Mouse (Mus musculus): ENCODE data around the gene Cyp51. TPM values are rescaled to one million over a fixed set of nuclear protein-coding genes. Genes with fewer than 3 reads are reported as not detected.
"Not testable (repeated sequence)": the region's sequence is repeated elsewhere in the genome, so short reads cannot be mapped to it uniquely, and the experiment has no call there.

The Cyp51 gene
- 1 to 10 TPM; 1.9 to 2.4 TPM for total RNA-seq (2021)
- long read RNA-seq, experiment 1, partial matches to known transcripts: 0 of 4 reads
- long read RNA-seq, experiment 1, other reads (novel, unspliced or antisense): 0 of 4 reads
- long read RNA-seq, experiment 2, partial matches to known transcripts: 0 of 3 reads
- long read RNA-seq, experiment 2, other reads (novel, unspliced or antisense): 0 of 3 reads

DNA sequence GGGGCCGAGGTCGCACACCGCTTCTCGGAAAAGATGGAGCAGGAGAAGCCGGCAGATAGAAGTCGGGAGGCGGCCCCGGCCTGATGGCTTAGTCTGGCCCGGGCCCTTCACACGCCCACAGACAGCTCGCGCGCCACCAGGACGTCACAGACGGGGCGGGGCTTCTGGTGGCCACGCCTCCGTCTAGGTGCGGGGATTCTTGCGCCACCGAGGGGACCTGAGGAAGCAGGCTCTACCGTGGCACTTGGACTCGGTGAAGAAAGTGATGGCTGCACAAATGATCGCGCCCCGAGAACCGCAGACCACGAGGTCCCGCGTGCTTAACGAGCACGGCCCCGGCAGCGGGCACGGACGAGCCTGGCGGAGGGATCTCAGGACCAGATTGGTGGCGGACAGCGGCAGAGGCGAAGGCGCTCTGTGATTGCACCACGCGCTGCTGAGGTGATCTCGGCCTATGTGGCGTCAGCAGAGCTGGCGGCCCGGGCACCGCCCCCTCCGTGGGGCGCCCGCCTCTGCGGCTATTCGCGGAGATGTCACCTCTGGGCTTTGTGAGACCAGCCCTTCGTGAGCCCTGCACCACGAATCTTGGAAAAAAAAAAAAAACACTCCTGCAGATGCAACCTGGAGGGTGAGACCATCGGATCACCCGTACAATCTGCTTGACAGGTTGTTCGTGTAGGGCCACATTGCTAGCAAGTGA is at the start of gene Cyp51:
TSS of gene Cyp51 (minus strand) at position 406 of the 700 bp plus-strand sequence.
- peak; percentile 79 to 82 for DNase-seq
- intact Hi-C loops (cut with DNase I): loop anchor here (10.0 kb wide), 1 partner anchor 90 kb away; the partner anchor contains the start of gene Mterf1b

DNA sequence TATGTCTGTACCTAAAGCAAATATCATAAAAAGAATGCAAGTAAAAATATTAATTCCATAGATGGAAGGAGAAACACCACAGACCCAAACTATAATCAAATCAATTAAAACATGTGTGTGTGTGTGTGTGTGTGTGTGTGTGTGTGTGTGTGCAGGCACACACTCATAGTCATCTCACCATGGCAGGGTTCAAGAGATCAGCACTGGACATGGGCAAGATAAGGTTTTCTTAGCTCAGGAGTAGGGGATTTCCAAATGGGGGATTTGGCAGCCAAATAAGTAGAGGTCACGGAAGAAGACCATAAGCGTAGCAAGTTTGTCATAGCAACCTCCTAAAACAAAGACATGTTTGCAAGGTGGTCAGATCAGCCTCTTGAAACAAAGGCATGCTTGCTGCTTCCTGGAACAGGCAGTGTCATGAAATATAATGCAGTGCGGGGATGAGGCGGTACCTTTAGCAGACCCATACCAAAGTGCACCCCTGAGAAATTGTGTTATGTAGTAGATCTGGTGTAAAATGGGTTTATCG is 8.1 kb upstream of the Cyp51 start:
- intact Hi-C loops (cut with DNase I): no loop called here
- no peak for DNase-seq

DNA sequence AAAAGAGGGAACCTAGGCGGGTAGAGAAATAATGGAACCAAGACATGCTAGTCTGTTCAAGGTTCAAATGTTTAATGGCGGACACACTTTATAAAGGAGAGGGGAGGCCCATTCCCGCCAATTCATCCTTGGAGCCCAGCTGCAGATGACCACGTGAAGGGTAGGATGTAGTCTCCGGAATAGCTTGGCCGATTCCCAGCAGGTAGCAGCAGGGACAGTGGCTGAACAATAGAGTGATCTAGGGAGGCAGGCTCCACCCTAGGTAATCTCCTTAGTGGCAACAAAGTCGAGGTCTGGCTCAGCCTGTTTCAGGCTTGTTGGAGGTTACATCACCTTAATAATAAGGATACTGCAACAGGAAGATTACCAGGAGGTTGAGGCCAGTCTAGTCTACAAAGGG is 2.5 kb upstream of the Cyp51 start:
- DNase-seq: not testable (repeated sequence)
- intact Hi-C loops (cut with DNase I): loop anchor here (10.0 kb wide), 1 partner anchor 88 kb away; the partner anchor contains the start of gene Mterf1b

DNA sequence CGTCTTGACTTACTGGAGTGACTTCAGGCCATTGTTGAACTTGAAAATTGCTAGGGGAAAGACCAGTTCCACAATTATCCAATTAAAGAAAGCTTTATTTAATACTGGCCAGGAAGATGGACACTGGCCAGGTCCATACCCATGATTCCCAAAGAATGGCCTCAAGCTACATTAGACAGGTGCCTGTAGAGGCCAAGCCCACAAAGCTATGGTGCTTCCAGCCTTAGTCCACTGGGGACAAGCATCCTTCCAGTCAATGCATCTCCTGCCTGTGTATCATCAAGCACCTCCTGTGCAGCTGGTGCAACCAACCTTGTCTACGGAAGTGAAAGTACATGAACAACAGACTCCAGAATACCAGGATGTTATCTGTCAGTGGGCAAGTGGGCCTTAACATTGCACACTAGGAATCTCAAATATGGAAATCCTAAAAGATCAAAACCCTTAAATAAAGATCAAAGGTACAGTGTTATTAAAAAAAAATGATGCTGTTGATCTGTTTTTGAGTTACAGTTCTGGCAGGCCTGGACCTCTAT is 1.2 kb upstream of the Cyp51 start:
- intact Hi-C loops (cut with DNase I): loop anchor here (10.0 kb wide), 1 partner anchor 89 kb away; the partner anchor contains the start of gene Mterf1b

DNA sequence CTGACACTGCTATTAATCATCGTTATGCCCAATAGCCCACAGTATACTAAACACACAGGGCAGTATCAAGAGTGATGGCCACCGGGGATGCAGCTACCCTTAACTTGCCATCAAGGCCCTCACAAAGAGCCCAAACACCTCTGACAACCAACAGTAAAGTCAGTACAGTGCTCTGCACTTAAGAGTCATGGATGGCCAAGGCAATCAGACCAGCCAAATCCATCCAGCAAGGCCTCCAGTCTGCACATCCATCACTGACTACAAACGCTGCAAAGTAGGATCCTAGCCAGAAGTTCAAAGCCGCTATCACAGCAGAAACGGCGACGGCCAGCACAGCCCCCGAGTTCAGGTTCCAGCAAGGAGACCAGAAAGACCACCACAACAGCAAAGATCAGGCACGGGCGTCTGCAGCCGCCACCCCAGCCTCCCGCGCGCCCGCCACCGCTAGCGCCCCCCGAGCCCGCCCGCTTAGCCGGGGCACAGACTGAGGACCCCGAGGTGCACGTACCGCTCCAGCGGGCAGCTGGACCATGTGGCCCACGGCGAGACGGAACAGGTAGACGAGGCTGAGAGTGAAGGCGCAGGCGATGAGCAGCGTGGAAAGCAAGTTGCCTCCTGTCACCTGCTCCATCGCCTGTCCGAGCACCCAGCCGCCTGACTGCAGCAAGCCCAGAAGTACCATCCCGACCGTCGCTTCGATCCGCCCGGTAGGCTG is 763 bp downstream of the Cyp51 start:
- no peak for DNase-seq
- intact Hi-C loops (cut with DNase I): loop anchor here (10.0 kb wide), 1 partner anchor 91 kb away; the partner anchor contains the start of gene Mterf1b

More for the DNA sequence above, 1.2 kb upstream of the Cyp51 start:
- no peak for DNase-seq

DNA sequence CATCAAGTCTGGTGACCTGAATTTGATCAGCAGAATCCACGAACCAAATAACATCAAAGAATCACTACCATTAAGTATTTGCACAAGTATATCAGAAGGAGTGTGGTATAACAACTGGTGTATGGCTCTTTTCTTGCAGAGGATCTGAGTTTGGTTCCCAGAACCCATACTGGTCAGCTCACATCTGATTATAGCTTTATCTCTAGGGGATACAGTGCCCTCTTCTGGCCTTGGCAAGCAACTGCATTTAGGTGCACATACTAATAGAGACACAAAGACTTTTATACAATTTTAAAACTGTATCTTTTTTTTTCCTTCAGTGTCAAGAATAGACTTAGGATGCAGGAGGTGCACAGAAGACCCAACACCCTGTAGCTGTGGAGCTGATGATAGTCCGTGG is 2.8 kb downstream of the Cyp51 start:
- no peak for DNase-seq
- intact Hi-C loops (cut with DNase I): loop anchor here (10.0 kb wide), 1 partner anchor 93 kb away; the partner anchor contains the start of gene Mterf1b

DNA sequence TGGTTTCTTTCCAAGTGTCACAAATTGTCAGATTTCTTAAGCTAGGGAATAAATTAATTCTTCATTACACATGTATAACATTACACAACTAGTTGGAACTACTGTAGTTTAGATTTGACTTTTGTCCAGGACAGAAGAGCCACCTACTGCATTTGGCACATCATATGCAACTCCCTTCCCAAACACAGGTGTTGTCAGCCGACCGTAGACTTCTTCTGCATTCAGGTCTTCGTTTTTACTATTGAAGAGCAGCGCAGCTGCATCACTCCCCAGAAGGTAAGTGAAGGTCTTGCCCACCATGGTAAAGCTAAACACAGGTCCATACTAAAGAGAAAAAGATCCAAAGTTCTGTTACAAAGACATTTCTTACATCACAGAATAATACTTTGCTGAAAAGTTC is 3.5 kb downstream of the Cyp51 start:
- intact Hi-C loops (cut with DNase I): loop anchor here (10.0 kb wide), 1 partner anchor 94 kb away; the partner anchor contains the start of gene Mterf1b
- no peak for DNase-seq

DNA sequence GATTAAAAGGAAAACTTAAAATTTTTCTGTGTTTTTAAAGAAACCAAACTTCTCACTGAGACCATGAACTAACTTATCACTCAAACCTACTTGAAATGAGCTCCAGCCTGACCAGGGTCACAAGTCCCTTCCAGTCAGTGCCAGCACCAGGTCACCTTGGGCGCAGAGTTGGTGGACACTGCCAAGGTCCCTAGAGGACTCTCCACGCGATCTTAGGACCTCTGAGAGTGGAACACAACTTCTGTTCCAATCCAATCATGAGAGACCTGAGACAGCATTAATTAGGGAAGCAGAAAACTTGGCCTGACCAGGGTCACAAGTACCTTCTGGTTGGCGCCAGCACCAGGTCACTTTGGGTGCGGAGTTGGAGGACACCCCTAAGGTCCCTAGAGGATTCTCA is 10.1 kb downstream of the Cyp51 start:
- intact Hi-C loops (cut with DNase I): no loop called here
- DNase-seq: no peak

DNA sequence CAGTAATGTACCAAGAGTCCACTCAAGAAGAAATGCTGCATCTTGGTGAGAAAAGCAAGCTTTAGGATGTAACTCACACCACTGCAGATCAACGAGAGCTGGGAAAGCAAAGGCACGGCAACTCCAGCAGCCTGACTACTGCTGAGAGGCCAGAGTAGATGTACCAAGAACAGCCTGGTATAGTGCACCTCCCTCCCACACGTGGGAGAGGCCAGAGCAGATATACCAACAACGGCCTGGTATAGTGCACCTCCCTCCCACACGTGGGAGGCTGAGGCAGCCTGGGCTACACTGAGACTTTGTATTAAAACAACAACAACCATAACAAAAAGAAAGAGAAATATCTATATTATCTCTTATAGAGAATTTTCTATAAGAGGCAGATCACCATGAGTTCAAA is 16.4 kb downstream of the Cyp51 start:
- intact Hi-C loops (cut with DNase I): no loop called here

DNA sequence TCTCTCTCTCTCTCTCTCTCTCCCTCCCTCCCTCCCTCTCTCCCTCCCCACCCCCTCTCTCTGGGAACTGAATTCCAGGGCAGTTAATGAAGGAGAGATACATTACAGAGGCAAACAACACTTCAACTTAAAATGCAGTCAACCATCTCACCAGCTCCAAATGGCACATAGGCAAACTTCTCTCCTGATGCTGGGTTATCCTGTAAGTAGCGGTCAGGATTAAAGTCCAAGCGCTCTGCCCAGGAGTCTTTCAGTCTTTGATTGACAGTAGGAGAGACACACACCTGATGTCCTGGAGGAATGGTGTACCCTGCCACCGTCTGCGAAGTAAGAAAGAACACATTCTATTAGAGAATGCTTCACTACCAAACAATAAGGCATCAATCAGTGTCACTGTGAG is 18.2 kb downstream of the Cyp51 start:
- DNase-seq: no peak
- intact Hi-C loops (cut with DNase I): no loop called here

More for the DNA sequence above, 16.4 kb downstream of the Cyp51 start:
- DNase-seq: no peak

DNA sequence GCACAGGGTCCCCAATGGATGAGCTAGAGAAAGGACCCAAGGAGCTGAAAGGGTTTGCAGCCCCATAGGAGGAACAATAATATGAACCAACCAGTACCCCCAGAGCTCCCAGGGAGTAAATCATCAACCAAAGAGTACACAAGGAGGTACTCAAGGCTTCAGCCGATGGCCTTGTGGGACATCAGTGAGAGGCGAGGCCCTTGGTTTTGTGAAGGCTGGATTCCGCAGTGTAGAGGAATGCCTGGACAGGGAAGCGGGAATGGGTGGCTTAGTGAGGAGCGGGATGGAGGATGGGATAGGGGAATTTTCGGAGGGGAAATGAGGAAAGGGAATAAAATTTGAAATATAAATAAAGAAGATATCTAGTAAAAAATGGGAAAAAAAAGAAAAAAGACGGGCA is 19.6 kb downstream of the Cyp51 start:
- no peak for DNase-seq
- intact Hi-C loops (cut with DNase I): no loop called here

DNA sequence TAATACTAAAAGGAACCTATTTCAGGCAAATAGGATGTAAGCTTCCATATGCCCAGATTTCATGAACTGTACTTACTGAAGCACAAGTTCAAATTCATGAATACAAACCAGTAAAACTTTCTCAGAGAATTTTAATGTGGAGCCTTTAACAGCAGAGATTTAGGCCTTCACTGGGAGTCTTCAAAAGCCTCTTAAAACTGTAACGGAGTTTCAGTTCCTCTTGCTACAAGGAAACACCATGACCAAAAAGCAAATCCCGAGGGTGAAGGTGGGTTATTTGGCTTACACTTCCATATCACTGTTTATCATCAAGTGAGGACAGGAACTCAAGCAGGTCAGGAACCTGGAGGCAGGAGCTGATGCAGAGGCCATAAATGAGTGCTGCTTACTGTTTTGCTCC is 23.0 kb downstream of the Cyp51 start:
- intact Hi-C loops (cut with DNase I): no loop called here

DNA sequence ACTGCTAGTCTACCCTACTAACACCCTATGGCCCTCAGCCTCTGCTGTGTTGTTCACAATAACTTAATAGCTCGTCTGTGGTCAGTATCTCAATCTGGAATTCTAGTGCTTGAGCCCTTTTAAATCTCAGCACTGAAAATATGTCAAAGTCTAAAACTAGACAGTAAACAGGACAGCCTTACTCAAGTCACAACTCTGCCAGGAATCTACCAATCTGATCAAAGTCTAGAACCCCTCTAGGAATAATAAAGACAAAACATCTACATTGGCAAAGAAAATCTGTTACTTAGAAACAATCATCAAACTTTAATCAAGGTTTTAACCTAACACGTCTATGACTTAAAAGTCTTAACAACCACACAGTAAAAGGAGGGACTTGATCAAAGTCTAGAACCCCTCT is 23.7 kb downstream of the Cyp51 start:
- intact Hi-C loops (cut with DNase I): no loop called here
- DNase-seq: no peak

More for the DNA sequence above, 23.0 kb downstream of the Cyp51 start:
- no peak for DNase-seq

DNA sequence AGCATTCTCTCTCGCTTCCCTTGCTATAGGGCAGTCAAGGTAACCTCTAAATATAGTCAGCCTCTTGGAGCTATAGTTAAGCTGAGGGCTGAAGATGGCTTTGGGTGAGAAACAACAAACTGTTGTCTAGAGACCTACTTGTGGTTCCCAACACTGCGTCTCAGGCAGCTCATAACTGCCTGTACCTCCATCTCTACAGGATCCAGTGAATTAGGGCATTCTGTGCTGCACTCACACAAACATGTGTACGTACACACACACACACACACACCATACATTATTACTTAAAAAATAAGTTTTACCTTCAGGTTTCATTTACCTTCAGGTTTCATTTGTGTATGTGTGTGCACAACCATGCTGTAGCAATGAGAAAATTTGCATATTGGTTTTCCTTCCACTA is 25.5 kb downstream of the Cyp51 start:
- intact Hi-C loops (cut with DNase I): no loop called here
- no peak for DNase-seq

DNA sequence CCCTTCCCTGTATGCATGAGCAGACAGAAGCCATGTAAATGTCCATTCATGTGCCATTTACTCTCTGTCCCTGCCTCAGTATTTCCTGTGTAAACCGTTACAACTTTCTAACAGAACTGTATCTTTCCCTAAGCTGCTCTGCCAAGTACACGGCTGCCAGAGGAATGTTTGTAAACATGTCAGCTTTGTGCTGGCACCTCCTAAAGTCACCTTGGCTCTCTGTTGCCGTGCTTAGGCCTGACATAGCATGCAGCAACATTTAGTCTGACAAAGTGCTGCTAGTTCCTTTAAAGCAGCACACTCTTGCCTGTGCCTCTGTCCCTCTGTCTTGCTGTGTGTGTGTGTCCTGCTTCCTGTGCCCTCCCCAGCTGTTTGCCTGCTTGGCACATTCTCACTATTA is 37.3 kb downstream of the Cyp51 start:
- intact Hi-C loops (cut with DNase I): loop anchor here (10.0 kb wide), 1 partner anchor 242 kb away; no protein-coding TSS in a partner anchor
- no peak for DNase-seq

DNA sequence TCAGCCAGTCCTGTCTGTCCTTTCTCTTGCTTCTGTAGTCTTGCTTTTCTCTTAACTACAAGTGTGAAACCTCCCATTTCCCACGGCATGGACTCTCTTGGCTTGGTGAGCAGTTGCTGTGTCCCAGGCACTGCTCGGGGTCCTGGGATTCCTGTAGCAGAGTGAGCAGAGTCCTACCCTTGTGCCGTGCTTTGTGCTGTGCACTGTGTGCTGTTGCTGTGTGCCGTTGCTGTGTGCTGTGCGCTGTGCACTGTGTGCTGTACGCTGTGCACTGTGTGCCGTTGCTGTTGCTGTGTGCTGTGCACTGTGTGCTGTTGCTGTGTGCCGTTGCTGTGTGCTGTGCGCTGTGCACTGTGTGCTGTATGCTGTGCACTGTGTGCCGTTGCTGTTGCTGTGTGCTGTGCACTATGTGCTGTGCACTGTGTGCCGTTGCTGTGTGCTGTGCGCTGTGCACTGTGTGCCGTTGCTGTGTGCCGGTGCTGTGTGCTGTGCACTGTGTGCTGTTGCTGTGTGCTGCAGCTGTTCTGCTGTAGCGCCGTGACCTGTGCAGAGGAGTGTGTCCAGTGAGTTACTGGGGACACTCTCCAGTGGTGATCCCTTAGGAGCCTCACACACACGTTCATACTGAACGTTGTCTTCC is 38.0 kb downstream of the Cyp51 start:
- no peak for DNase-seq
- intact Hi-C loops (cut with DNase I): loop anchor here (10.0 kb wide), 1 partner anchor 242 kb away; no protein-coding TSS in a partner anchor

DNA sequence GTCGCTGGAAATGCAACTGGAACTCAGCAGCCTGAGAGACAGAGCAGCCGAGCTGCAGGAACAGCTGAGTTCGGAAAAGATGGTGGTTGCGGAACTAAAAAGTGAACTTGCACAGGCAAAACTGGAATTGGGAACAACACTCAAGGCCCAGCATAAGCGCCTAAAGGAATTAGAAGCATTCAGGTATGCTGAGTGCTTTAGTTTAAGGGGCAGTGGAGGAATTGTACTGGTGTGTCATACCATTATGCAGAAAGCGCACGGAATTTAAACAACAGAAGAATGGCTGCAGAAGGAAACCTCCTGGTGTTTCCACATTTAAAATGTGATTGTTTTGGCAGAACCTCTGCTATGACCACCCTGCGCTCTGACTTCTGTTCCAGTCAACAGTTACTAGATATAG is 44.2 kb downstream of the Cyp51 start:
- intact Hi-C loops (cut with DNase I): loop anchor here (10.0 kb wide), 1 partner anchor 236 kb away; no protein-coding TSS in a partner anchor
- DNase-seq: no peak

DNA sequence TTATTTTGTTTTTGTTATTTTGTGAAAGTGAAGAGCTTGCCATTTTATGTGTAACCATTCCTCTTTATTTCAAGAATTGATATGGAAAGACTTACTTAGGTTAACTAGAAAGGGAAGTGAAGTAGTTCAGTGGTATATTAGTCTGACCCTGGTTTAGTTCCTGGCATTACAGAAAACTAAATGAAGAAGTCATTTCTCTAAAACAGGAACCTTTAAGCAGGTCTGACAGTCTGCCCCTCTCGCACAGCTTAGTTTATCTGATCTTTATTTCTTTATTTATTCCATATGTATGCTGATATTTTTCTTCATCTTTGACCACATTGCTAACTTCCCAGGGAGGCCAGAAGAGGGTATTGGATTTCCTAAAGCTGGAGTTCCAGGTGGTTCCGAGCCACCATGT is 63.6 kb downstream of the Cyp51 start:
- intact Hi-C loops (cut with DNase I): no loop called here
- DNase-seq: no peak

DNA sequence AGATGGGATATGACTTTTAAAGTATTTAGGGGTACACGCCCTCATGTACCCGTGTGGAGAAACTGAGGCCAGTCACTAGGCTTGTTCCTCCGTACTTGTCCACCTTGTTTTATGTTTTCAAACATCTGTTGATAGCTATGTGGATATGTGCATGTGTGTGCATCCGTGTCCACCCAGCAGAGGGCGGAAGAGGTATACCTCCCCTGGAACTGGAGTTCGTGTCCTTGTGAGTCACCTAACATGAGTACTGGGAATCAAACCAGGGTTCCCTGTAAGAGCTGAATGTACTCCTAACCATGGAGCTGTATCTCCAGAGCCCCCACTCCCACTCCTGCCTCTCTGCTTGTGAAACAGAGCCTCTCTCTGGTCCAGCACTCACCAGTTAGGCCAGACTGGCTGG is 64.2 kb downstream of the Cyp51 start:
- DNase-seq: no peak
- intact Hi-C loops (cut with DNase I): no loop called here

DNA sequence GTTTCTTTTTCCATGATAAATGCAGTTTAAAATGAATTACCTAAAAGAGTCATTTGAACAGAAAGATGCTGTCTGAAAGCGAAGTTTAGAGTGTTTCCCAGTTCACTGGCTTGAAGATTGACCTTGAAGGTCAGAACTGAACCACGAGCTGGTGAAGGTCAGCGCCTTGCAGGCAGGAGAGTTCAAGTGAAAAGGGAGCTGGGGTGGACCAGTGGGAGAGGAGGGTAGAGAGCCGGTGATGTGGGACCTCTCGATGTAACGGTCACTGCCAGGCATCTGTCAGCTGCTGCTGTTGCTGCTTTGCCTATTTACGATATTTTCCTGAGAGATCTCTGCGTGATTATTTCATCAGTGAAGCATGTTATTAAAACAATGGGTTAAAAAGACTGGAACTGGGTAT is 65.2 kb downstream of the Cyp51 start:
- no peak for DNase-seq
- intact Hi-C loops (cut with DNase I): no loop called here
